Mouse (Mus musculus) pancreas, adult 10 weeks (tissue): ENCODE data around the gene Raver2. TPM values are rescaled to one million over a fixed set of nuclear protein-coding genes. Genes with fewer than 3 reads are reported as not detected.

Experiments
- polyA plus RNA-seq: library from polyadenylated mRNA; stranded (reverse); fragments of 350-450 nt; fragmentation: Illumina TruSeq; extraction: RNeasy Lipid Tissue Mini Kit (QIAGEN cat#74804); gene quantifications from one replicate; pipeline ENCODE4 v1.2.3, GENCODE M21; 2015; ENCODE audit warnings: low read depth, low replicate concordance; ENCODE audit not compliant: insufficient read depth

Raver2 gene
- polyA plus RNA-seq, result 0.59 TPM

GRCm38 (mm10) chr4:101068786-101069153, at the start of gene Raver2:
TSS of gene Raver2 (plus strand) at chr4:101068983.

GRCm38 (mm10) chr4:101020596-101020995, 48.2 kb upstream of the Raver2 start, which contains the start of gene Gm10577:
TSS of gene Gm10577 (minus strand) at chr4:101020696.

Other genes with a start within 250 kb of the Raver2 start
- not detected for gene Gm10577, start 48.3 kb upstream of the Raver2 start, polyA plus RNA-seq
- 15.4 TPM for gene Jak1, start 196.3 kb downstream of the Raver2 start, polyA plus RNA-seq